Mouse (Mus musculus): ENCODE results near the gene Mapk1.

The Mapk1 gene

DNA sequence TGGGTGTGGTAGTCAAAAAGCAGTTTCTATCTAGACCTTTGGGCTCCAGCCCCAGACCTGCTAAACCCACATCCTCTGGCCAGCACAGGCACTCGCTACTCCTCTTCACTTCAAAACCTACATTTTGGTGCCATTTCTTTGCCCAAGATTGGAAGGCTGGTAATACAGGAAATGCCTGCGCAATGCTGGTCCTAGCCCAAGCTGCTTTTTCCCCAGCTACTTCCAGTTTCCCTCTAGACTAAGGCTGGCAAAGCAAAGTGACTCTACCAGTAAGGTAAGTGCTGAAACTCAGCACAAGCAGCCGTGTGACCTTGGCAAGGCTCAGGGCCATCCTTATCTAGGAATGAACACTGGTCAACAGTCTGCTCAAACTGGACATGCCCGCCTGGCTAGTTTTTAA lies 102.5 kb downstream of the Mapk1 start:
- DNase-seq (ENCODE audit: low read depth, low spot score), result no peak

DNA sequence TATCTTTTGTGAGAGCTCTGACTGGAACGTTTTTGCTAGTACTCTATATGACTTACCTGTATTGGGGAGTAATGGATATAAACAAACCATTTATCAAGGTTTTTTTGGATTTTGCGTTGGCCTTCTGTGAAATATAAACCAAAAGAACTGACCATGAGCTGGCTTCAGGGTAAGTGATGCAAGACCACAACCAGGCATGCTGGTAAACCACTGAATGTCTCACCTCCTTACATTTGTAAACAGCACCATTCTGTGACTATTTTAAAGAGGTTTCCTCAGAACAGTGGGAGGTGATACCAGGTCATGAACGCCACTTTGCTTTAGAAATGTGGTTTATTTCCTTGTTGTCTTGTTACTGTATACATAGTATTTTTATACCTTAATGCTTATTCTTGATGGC lies 103.1 kb downstream of the Mapk1 start:
- DNase-seq (ENCODE audit: low read depth, low spot score), result no peak

DNA sequence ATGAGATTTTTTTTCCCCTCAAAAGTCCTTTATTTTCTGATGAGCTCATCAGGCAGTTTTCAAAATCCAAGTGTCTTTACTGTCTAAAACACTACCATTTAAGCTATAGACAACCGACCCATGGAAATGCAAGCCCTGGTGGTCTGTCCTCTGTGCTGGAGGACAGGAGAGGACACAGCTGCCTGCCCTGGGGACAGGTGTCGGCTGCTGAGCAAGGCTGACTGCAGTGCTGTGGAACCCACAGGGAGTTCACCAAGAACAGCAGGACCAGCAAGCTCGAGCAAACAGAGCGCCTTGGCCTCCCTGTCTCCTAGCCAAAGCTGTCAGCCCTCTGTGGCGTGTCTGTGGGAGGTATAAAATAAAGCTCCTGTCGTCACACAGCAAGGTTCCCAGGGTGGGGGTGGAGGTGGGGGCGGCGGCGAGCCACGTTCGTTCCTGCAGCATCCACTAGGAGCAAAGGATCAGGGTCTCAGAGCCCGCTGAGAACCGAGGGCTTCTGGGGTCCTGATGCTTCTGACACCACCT lies 103.5 kb downstream of the Mapk1 start:
- no peak for DNase-seq (ENCODE audit: low read depth, low spot score)

DNA sequence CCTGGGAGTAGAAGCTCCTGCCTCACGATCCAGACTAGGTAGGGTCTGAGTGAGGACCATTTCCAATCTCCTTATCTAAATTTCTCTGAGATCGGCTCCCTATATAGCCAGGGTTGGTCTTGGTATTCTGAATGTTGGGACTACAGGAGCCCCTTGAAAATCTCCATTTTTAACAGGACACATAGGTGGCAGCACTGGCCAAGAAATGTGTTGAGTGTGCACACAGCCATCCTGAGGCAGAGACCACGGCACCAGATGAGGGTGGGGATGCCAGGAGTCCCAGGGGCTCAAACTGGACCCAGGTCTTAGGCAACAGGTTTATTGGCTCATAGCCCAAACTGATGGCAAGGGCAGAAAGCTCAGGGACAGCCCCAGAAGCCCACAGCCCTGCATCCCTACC lies 105.2 kb downstream of the Mapk1 start:
- no peak for DNase-seq (ENCODE audit: low read depth, low spot score)

DNA sequence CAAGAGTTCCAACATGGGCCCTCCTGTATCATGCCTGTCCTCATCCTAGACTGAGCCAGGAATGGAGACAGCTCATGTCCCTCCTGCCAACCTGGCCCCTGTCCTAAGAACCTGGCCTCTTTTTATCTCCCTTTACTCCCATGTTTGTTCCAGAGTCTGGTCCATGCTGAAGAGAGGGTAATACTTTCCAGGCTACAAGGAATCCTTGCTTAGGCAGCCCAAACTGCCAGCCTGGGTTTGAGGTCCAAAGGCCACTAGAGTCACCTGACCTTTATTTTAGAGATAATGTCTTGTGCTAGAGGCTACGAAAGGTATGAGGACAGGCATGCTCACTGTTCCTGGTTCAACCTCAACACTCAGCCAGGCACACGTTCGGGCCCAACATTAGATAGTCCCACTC lies 113.8 kb downstream of the Mapk1 start:
- DNase-seq (ENCODE audit: low read depth, low spot score), result no peak

Measured in ES-CJ7 (cell line).